In genomic region chr3:85482636-85483035, GRCm38 (mm10) we compare ENCODE assay signal across 9 mouse cellular contexts.
DNase-seq lines count a peak whose midpoint lies in the region; ATAC-seq and TF ChIP-seq lines count a peak whose summit lies in the region.
"Had no signal": no experiment of that assay in that cellular context is flagged by ENCODE, and none has a peak within 500 bp of the region (broad histone marks: within the 10 kb centered on the region; RNA-seq: fewer than 3 reads in every experiment).

No protein-coding gene starts in this region.

- ATAC-seq in midbrain, embryonic 15.5 days (replicated peaks), result peak; percentile 39; the same call in 1 of the 2 replicates
- ATAC-seq in kidney, embryonic 16.5 days (ENCODE audit: low FRiP score, low TSS enrichment), result peak; percentile 85
- ATAC-seq in stomach, embryonic 16.5 days (ENCODE audit: insufficient read depth, low FRiP score), result peak; percentile 71

- H3K9ac ChIP-seq in midbrain, embryonic 15.5 days, result no peak overlapping the region
- no peak overlapping the region for H3K9ac ChIP-seq in kidney, embryonic 16.5 days (replicated peaks; ENCODE audit: low read length)
- H3K9ac ChIP-seq in stomach, embryonic 16.5 days (ENCODE audit: low read length), result no peak overlapping the region

- no peak overlapping the region for H3K4me2 ChIP-seq in midbrain, embryonic 15.5 days
- H3K4me2 ChIP-seq in kidney, embryonic 16.5 days (replicated peaks; ENCODE audit: low read depth, low read length), result 0 out of 2 replicates have a peak overlapping the region, but pooled peaks have one; percentile 8
- H3K4me2 ChIP-seq in stomach, embryonic 16.5 days (ENCODE audit: low read depth, low read length), result no peak overlapping the region

- DNase-seq in midbrain, embryonic 10.5 days (ENCODE audit: low spot score), result no peak
- peak; percentile 23 for DNase-seq in embryo, embryonic 9.5 days (ENCODE audit: extremely low spot score)
- no peak for DNase-seq in thymus, postnatal 25 days
- DNase-seq in layer of hippocampus, adult 2 months (ENCODE audit: low spot score in 2 of 2), result no peak
- no peak for DNase-seq in gastrocnemius, postnatal 36 days

- H3K4me3 ChIP-seq in midbrain, embryonic 15.5 days, result no peak overlapping the region
- no peak overlapping the region for H3K4me3 ChIP-seq in midbrain, embryonic 10.5 days
- no peak overlapping the region for H3K4me3 ChIP-seq in kidney, embryonic 16.5 days (ENCODE audit: low read length)
- H3K4me3 ChIP-seq in stomach, embryonic 16.5 days (replicated peaks; ENCODE audit: low read length), result no peak overlapping the region
- H3K4me3 ChIP-seq in layer of hippocampus, adult 2 months, result no peak overlapping the region
- H3K4me3 ChIP-seq: heart, adult 2 months had no signal

- H3K4me1 ChIP-seq in midbrain, embryonic 15.5 days, result no peaks in the 10 kb centered on the region
- 0 out of 2 replicates have a peak, but pooled peaks cover 6% of the 10 kb centered on the region for H3K4me1 ChIP-seq in midbrain, embryonic 10.5 days
- peaks cover 19% of the 10 kb centered on the region for H3K4me1 ChIP-seq in kidney, embryonic 16.5 days (ENCODE audit: insufficient read depth, low read length)
- peaks cover 3% of the 10 kb centered on the region for H3K4me1 ChIP-seq in stomach, embryonic 16.5 days (ENCODE audit: control insufficient read depth, insufficient read depth, low read length)

- intact Hi-C loops in gastrocnemius, postnatal 36 days (cut with DNase I), result no loop called here

- no peaks in the 10 kb centered on the region for H3K36me3 ChIP-seq in midbrain, embryonic 15.5 days (replicated peaks)
- no peaks in the 10 kb centered on the region for H3K36me3 ChIP-seq in midbrain, embryonic 10.5 days
- no peaks in the 10 kb centered on the region for H3K36me3 ChIP-seq in kidney, embryonic 16.5 days (ENCODE audit: insufficient read depth, low read length)
- no peaks in the 10 kb centered on the region for H3K36me3 ChIP-seq in stomach, embryonic 16.5 days (ENCODE audit: control insufficient read depth, insufficient read depth, low read length)

- no peak overlapping the region for H3K27ac ChIP-seq in midbrain, embryonic 15.5 days
- H3K27ac ChIP-seq in midbrain, embryonic 10.5 days (replicated peaks), result no peak overlapping the region
- H3K27ac ChIP-seq in kidney, embryonic 16.5 days (ENCODE audit: low read length), result peak overlapping the region; percentile 51
- no peak overlapping the region for H3K27ac ChIP-seq in stomach, embryonic 16.5 days (ENCODE audit: low read length)
- no peak overlapping the region for H3K27ac ChIP-seq in layer of hippocampus, adult 2 months
- H3K27ac ChIP-seq: heart, adult 2 months had no signal

- no peak for TF ChIP-seq CTCF in layer of hippocampus, adult 2 months (conservative IDR thresholded peaks at IDR 0.05)

- WGBS in midbrain, embryonic 15.5 days, result 54% methylated on average over 5 of the region's 5 CpGs
- 82% methylated on average over 5 of the region's 5 CpGs for WGBS in midbrain, embryonic 10.5 days
- 10% methylated on average over 5 of the region's 5 CpGs for WGBS in kidney, embryonic 16.5 days
- 28% methylated on average over 5 of the region's 5 CpGs for WGBS in stomach, embryonic 16.5 days

- no peaks in the 10 kb centered on the region for H3K9me3 ChIP-seq in midbrain, embryonic 15.5 days
- H3K9me3 ChIP-seq in midbrain, embryonic 10.5 days (replicated peaks), result no peaks in the 10 kb centered on the region; the same call in 1 of the 2 replicates
- no peaks in the 10 kb centered on the region for H3K9me3 ChIP-seq in kidney, embryonic 16.5 days (ENCODE audit: low read length)
- peaks cover 3% of the 10 kb centered on the region; the same call in 1 of the 2 replicates for H3K9me3 ChIP-seq in stomach, embryonic 16.5 days (replicated peaks; ENCODE audit: control insufficient read depth, low read length)

- no peaks in the 10 kb centered on the region for H3K27me3 ChIP-seq in midbrain, embryonic 15.5 days (replicated peaks)
- no peaks in the 10 kb centered on the region for H3K27me3 ChIP-seq in midbrain, embryonic 10.5 days (ENCODE audit: low read depth, poor library complexity, severe bottlenecking)
- H3K27me3 ChIP-seq in kidney, embryonic 16.5 days (ENCODE audit: insufficient read depth, low read length), result no peaks in the 10 kb centered on the region
- no peaks in the 10 kb centered on the region for H3K27me3 ChIP-seq in stomach, embryonic 16.5 days (ENCODE audit: control insufficient read depth, insufficient read depth, low read length)
